Mouse (Mus musculus) midbrain, postnatal 0 days (tissue): ENCODE measurements around the gene Man1c1. TPM values are rescaled to one million over a fixed set of nuclear protein-coding genes. Genes with fewer than 3 reads are reported as not detected.

ENCODE experiments used
- ATAC-seq: fragments of 200-750 bp; cut with Nextera tagmentation; 2 replicates; pipeline ENCODE4 v1.8.0; 2017; ENCODE audit warnings: moderate number of reproducible peaks, mild to moderate bottlenecking, moderate TSS enrichment, moderate library complexity; ENCODE audit not compliant: low FRiP score
- DNase-seq: peaks from one replicate; pipeline ENCODE4 v3.0.0-alpha.2; 2015; ENCODE audit warnings: low spot score
- H3K27ac ChIP-seq: fragments of 300-500 bp; sonication (generic); 2 replicates; pipeline ENCODE4 v1.5.1; 2014; ENCODE audit warnings: low read depth, mild to moderate bottlenecking, low read length, mixed read lengths
- H3K27me3 ChIP-seq: fragments of 300-500 bp; sonication (generic); 2 replicates; pipeline ENCODE4 v1.6.1; 2014; ENCODE audit warnings: low read length, control low read depth, mixed read lengths; ENCODE audit not compliant: insufficient read depth
- H3K36me3 ChIP-seq: fragments of 300-500 bp; sonication (generic); 2 replicates; pipeline ENCODE4 v1.6.1; 2014; ENCODE audit warnings: low read length, control low read depth, mixed read lengths; ENCODE audit not compliant: insufficient read depth
- H3K4me1 ChIP-seq: fragments of 300-500 bp; sonication (generic); 2 replicates; pipeline ENCODE4 v1.6.1; 2014; ENCODE audit warnings: mild to moderate bottlenecking, control low read depth, antibody characterized with exemption, low read length, mixed read lengths; ENCODE audit not compliant: insufficient read depth
- H3K4me2 ChIP-seq: fragments of 300-500 bp; sonication (generic); 2 replicates; pipeline ENCODE4 v1.6.1; 2014; ENCODE audit warnings: low read depth, mild to moderate bottlenecking, low read length, mixed read lengths; ENCODE audit not compliant: poor library complexity, severe bottlenecking
- H3K4me3 ChIP-seq: fragments of 300-500 bp; sonication (generic); 2 replicates; pipeline ENCODE4 v1.5.1; 2014; ENCODE audit warnings: low read depth, mild to moderate bottlenecking, low read length, moderate library complexity
- H3K9ac ChIP-seq: fragments of 300-500 bp; sonication (generic); replicated peaks from 2 replicates; pipeline ENCODE4 v1.6.1; 2014; ENCODE audit warnings: mild to moderate bottlenecking, low read length, moderate library complexity, mixed read lengths; ENCODE audit not compliant: poor library complexity, severe bottlenecking
- H3K9me3 ChIP-seq: fragments of 300-500 bp; sonication (generic); 2 replicates; pipeline ENCODE4 v1.6.1; 2016; ENCODE audit warnings: low read length, control low read depth
- CTCF ChIP-seq: IDR thresholded peaks from 2 replicates; pipeline ENCODE4 v1.5.1; 2016; ENCODE audit warnings: antibody characterized with exemption, mild to moderate bottlenecking
- WGBS: fragments of 180-500 bp; shearing (Covaris S2); extraction: QIAGEN DNeasy Blood & Tissue Kit; methylation state at CpG from one replicate; pipeline ENCODE4 v1.1.7; 2014; 5-methylcytosine and 5-hydroxymethylcytosine counted together
- polyA plus RNA-seq: library from polyadenylated mRNA; unstranded; fragments of >200 nt; fragmentation: Nextera tagmentation; extraction: Ambion mirVana; gene quantifications from 2 replicates; pipeline ENCODE4 v1.2.1, GENCODE M21; 2015
- total RNA-seq: library from RNA; depleted of rRNA; stranded (reverse); fragments of >200 nt; gene quantifications from 2 replicates; pipeline ENCODE4 v1.2.3, GENCODE M21; 2014; rRNA removed

Man1c1 gene
- total RNA-seq (17.1 and 28.7 TPM in 2 replicates), polyA plus RNA-seq (2.7 and 3.4 TPM in 2 replicates)

GRCm38 (mm10) chr4:134703835-134704546 is at the start of gene Man1c1:
TSS of gene Man1c1 (minus strand) at chr4:134704290.
- Histone ChIP-seq H3K27ac (peak within 1 kb of the TSS; percentile 75), H3K9me3 (no peaks in the 10 kb centered on the region), H3K4me1 (peaks cover 16% of the 10 kb centered on the region), H3K4me3 (peak within 1 kb of the TSS; percentile 69), H3K4me2 (peak within 1 kb of the TSS; percentile 99), H3K36me3 (no peaks in the 10 kb centered on the region), H3K9ac (peak within 1 kb of the TSS; percentile 60), H3K27me3 (no peaks in the 10 kb centered on the region)
- TF ChIP-seq CTCF, result no peak
- under 1% methylated on average over 64 of the region's 81 CpGs for WGBS
- DNase-seq (peak; percentile 99), ATAC-seq (peak; percentile 97)

GRCm38 (mm10) chr4:134753516-134754261 is 49.6 kb upstream of the Man1c1 start:
- H3K4me1 ChIP-seq, result no peaks in the 10 kb centered on the region; the same call in 1 of the 2 replicates
- no peaks in the 10 kb centered on the region for H3K36me3 ChIP-seq
- H3K27ac ChIP-seq, result no peak overlapping the region
- no peak for DNase-seq
- H3K9me3 ChIP-seq, result no peaks in the 10 kb centered on the region
- no peak overlapping the region for H3K4me2 ChIP-seq
- H3K27me3 ChIP-seq, result no peaks in the 10 kb centered on the region
- H3K4me3 ChIP-seq, result no peak overlapping the region
- WGBS, result 27% methylated on average over 17 of the region's 17 CpGs
- no peak for TF ChIP-seq CTCF
- no peak overlapping the region for H3K9ac ChIP-seq
- ATAC-seq, result no peak

DNA sequence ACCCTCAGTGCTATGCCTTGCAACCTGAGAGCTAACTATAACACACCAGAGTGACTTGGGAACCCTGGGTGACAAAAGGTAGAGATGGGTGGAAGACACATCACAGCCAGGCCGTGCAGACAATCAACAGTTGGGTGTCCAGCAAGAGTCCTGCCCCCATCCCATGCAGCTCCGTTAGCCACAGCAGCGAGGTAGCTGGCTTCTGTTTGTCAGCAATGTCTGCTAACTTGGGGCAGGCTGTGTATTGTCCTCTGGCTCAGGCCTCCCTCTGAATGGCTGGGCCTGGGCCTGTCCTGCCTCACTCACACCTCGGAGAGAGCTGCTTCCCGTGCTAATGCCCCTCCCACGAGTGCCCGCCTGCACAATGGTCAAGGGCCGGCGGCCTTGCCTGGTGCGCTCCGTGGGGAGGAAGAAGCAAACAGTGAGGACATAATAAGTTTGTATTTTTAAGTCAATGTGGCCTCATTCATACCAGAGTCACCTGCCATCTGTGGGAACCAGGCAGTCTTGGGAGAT is 48.9 kb upstream of the Man1c1 start:
- no peak for TF ChIP-seq CTCF
- Histone ChIP-seq H3K4me1 (no peaks in the 10 kb centered on the region; the same call in 1 of the 2 replicates), H3K9ac (no peak overlapping the region), H3K36me3 (no peaks in the 10 kb centered on the region), H3K27me3 (no peaks in the 10 kb centered on the region), H3K27ac (no peak overlapping the region), H3K9me3 (no peaks in the 10 kb centered on the region), H3K4me2 (no peak overlapping the region), H3K4me3 (no peak overlapping the region)
- no peak for DNase-seq
- no peak for ATAC-seq
- 38% methylated on average over 11 of the region's 11 CpGs for WGBS

GRCm38 (mm10) chr4:134751682-134752380 is 47.7 kb upstream of the Man1c1 start:
- no peaks in the 10 kb centered on the region for H3K36me3 ChIP-seq
- H3K27me3 ChIP-seq, result no peaks in the 10 kb centered on the region
- H3K9me3 ChIP-seq, result no peaks in the 10 kb centered on the region
- no peak overlapping the region for H3K9ac ChIP-seq
- no peak overlapping the region for H3K4me3 ChIP-seq
- no peaks in the 10 kb centered on the region; the same call in 1 of the 2 replicates for H3K4me1 ChIP-seq
- no peak overlapping the region for H3K27ac ChIP-seq
- no peak for DNase-seq
- no peak for TF ChIP-seq CTCF
- no peak for ATAC-seq
- no peak overlapping the region for H3K4me2 ChIP-seq
- WGBS, result 87% methylated on average over 18 of the region's 18 CpGs

DNA sequence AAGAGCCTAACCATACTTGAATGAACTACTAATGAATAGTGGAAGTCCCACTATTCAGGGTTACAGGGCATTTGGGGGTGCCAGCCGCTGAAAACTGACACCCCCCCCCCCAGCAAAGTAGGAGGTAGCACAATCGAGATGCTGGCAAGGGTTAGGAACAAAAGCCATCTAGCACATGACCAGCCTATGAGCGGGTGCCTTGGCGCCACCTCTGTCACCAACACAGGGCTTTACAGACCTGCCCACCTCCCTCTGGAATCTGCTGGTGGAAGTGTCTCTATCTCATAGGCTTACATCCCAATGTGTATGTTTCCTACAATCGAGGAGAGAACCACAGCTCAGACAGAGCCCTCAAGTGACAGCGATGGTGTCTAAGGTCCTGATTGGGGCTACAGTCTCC is 46.7 kb upstream of the Man1c1 start:
- H3K4me3 ChIP-seq, result no peak overlapping the region
- H3K4me1 ChIP-seq, result no peaks in the 10 kb centered on the region; the same call in 1 of the 2 replicates
- no peak overlapping the region for H3K9ac ChIP-seq
- no peaks in the 10 kb centered on the region for H3K9me3 ChIP-seq
- ATAC-seq (no peak), DNase-seq (no peak)
- H3K4me2 ChIP-seq, result no peak overlapping the region
- no peak overlapping the region for H3K27ac ChIP-seq
- TF ChIP-seq CTCF, result no peak
- H3K36me3 ChIP-seq, result no peaks in the 10 kb centered on the region
- WGBS, result 81% methylated on average over 6 of the region's 6 CpGs
- H3K27me3 ChIP-seq, result no peaks in the 10 kb centered on the region
